Mouse (Mus musculus): ENCODE measurements around the gene Slc6a3. TPM values are rescaled to one million over a fixed set of nuclear protein-coding genes. Genes with fewer than 3 reads are reported as not detected.

The Slc6a3 gene
- polyA plus RNA-seq, 1 experiment from 2014 or later: 0.75 TPM

Other genes with a start within 250 kb of the Slc6a3 start
- gene Mrpl36, start 208.2 kb upstream of the Slc6a3 start, polyA plus RNA-seq (2015; fragmentation: Nextera tagmentation; extraction: Ambion mirVana): 63.2 and 67.8 TPM in 2 replicates
- gene Ndufs6, start 208.2 kb upstream of the Slc6a3 start, polyA plus RNA-seq (2015; fragmentation: Nextera tagmentation; extraction: Ambion mirVana): 223 and 232 TPM in 2 replicates
- gene Lpcat1, start 69.5 kb upstream of the Slc6a3 start, polyA plus RNA-seq (2015; fragmentation: Nextera tagmentation; extraction: Ambion mirVana): 73.8 and 78.2 TPM in 2 replicates
- 72.2 and 83.8 TPM in 2 replicates for gene Clptm1l, start 67.3 kb downstream of the Slc6a3 start, polyA plus RNA-seq (2015; fragmentation: Nextera tagmentation; extraction: Ambion mirVana)
- 1.2 and 1.5 TPM in 2 replicates for gene Tert, start 90.2 kb downstream of the Slc6a3 start, polyA plus RNA-seq (2015; fragmentation: Nextera tagmentation; extraction: Ambion mirVana)
- not detected in 2 replicates for gene Slc6a18, start 141.3 kb downstream of the Slc6a3 start, polyA plus RNA-seq (2015; fragmentation: Nextera tagmentation; extraction: Ambion mirVana)
- 0.83 and 1.0 TPM in 2 replicates for gene Slc6a19, start 168.1 kb downstream of the Slc6a3 start, polyA plus RNA-seq (2015; fragmentation: Nextera tagmentation; extraction: Ambion mirVana)
- gene Slc12a7, start 196.3 kb downstream of the Slc6a3 start, polyA plus RNA-seq (2015; fragmentation: Nextera tagmentation; extraction: Ambion mirVana): 9.2 and 11.2 TPM in 2 replicates

Data from liver, embryonic 15.5 days (tissue).